Mouse (Mus musculus) left cerebral cortex, postnatal 10 days (tissue): Measurements from ENCODE around the gene Pet2. TPM values are rescaled to one million over a fixed set of nuclear protein-coding genes. Genes with fewer than 3 reads are reported as not detected.

Source experiments
- DNase-seq, 2 experiments: peaks; one replicate each; pipeline ENCODE4 v3.0.0; 2021 to 2022; ENCODE audit warnings: low spot score in 2 of 2, mixed read lengths in 1 of 2; ENCODE audit errors: extremely low spot score in 1 of 2
- intact Hi-C: fragments of 180-260 bp; cut with DNase I; formaldehyde crosslinking; loops from one replicate; pipeline ENCODE4 v1.15.1; 2025
- total RNA-seq, 2 experiments: library from RNA; stranded (reverse); gene quantifications; 2 replicates each; pipeline ENCODE4 v1.2.3; 2021

Gene Pet2
- total RNA-seq, result not detected

DNA sequence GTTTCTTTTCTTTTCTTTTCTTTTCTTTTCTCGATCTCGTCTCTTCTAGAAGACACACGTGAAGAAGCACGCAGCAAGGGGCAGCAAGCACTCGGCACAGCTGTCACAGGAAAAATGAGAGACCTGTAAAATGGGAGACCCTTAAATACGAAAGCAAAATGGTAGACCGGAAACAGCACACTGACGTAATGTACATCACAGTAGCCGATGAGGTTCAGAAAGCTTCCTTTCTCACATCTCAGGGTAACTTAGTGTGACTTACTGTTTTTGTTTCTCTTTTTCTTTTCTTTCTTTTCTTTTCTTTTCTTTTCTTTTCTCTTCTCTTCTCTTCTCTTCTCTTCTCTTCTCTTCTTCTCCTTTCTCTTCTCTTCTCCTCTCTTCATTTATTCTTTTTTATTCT lies at the start of gene Pet2:
TSS of gene Pet2 (minus strand) at position 101 of the 400 bp plus-strand sequence.
- intact Hi-C loops, result no loop called here
- DNase-seq, result no peak
